Mouse (Mus musculus) midbrain, embryonic 13.5 days (tissue): ENCODE measurements around the gene Rbpjl. TPM values are rescaled to one million over a fixed set of nuclear protein-coding genes. Genes with fewer than 3 reads are reported as not detected.

Source experiments
- ATAC-seq: fragments of 200-750 bp; cut with Nextera tagmentation; 2 replicates; pipeline ENCODE4 v1.8.0; 2017; ENCODE audit warnings: mild to moderate bottlenecking, moderate TSS enrichment, moderate library complexity
- H3K27ac ChIP-seq: fragments of 300-500 bp; sonication (generic); 2 replicates; pipeline ENCODE4 v1.5.1; 2015; ENCODE audit warnings: inconsistent platforms, mild to moderate bottlenecking, moderate library complexity
- H3K27me3 ChIP-seq: fragments of 300-500 bp; sonication (generic); 2 replicates; pipeline ENCODE4 v1.6.1; 2015; ENCODE audit warnings: mild to moderate bottlenecking, inconsistent platforms
- H3K36me3 ChIP-seq: fragments of 300-500 bp; sonication (generic); 2 replicates; pipeline ENCODE4 v1.6.1; 2015; ENCODE audit warnings: mild to moderate bottlenecking, inconsistent platforms
- H3K4me1 ChIP-seq: fragments of 300-500 bp; sonication (generic); replicated peaks from 2 replicates; pipeline ENCODE4 v1.6.1; 2015; ENCODE audit warnings: inconsistent platforms
- H3K4me2 ChIP-seq: fragments of 300-500 bp; sonication (generic); replicated peaks from 2 replicates; pipeline ENCODE4 v1.6.1; 2015; ENCODE audit warnings: moderate library complexity, mild to moderate bottlenecking, inconsistent platforms
- H3K4me3 ChIP-seq: fragments of 300-500 bp; sonication (generic); replicated peaks from 2 replicates; pipeline ENCODE4 v1.5.1; 2015; ENCODE audit warnings: mild to moderate bottlenecking, inconsistent platforms
- H3K9ac ChIP-seq: fragments of 300-500 bp; sonication (generic); replicated peaks from 2 replicates; pipeline ENCODE4 v1.6.1; 2015; ENCODE audit warnings: mild to moderate bottlenecking, inconsistent platforms
- H3K9me3 ChIP-seq: fragments of 300-500 bp; sonication (generic); 2 replicates; pipeline ENCODE4 v1.6.1; 2016; ENCODE audit warnings: mild to moderate bottlenecking, inconsistent platforms
- WGBS: fragments of 180-500 bp; shearing (Covaris S2); methylation state at CpG from one replicate; pipeline ENCODE4 v1.1.7; 2015; 5-methylcytosine and 5-hydroxymethylcytosine counted together
- polyA plus RNA-seq: library from polyadenylated mRNA; unstranded; fragments of >200 nt; fragmentation: Nextera tagmentation; extraction: Ambion mirVana; gene quantifications from 2 replicates; pipeline ENCODE4 v1.2.1, GENCODE M21; 2015

The Rbpjl gene
- polyA plus RNA-seq, 1 experiment from 2014 or later, result not detected

GRCm38 (mm10) chr2:164421306-164421705 is 18.4 kb downstream of the Rbpjl start:
- no peak overlapping the region for H3K9ac ChIP-seq

GRCm38 (mm10) chr2:164421979-164422378 is 19.0 kb downstream of the Rbpjl start:
- Histone ChIP-seq H3K27ac (no peak overlapping the region), H3K27me3 (no peaks in the 10 kb centered on the region), H3K9ac (no peak overlapping the region), H3K36me3 (no peaks in the 10 kb centered on the region), H3K4me1 (no peaks in the 10 kb centered on the region), H3K4me3 (no peak overlapping the region), H3K9me3 (no peaks in the 10 kb centered on the region), H3K4me2 (no peak overlapping the region)
- no peak for ATAC-seq
- WGBS, result 90% methylated on average over 8 of the region's 8 CpGs

More at GRCm38 (mm10) chr2:164421306-164421705, 18.4 kb downstream of the Rbpjl start:
- no peaks in the 10 kb centered on the region for H3K4me1 ChIP-seq
- no peak overlapping the region for H3K27ac ChIP-seq
- no peaks in the 10 kb centered on the region for H3K9me3 ChIP-seq
- no peak overlapping the region for H3K4me2 ChIP-seq
- WGBS, result 90% methylated on average over 7 of the region's 7 CpGs
- no peaks in the 10 kb centered on the region for H3K36me3 ChIP-seq
- no peak for ATAC-seq
- no peaks in the 10 kb centered on the region for H3K27me3 ChIP-seq
- no peak overlapping the region for H3K4me3 ChIP-seq

GRCm38 (mm10) chr2:164422675-164423393 is 19.9 kb downstream of the Rbpjl start:
- no peaks in the 10 kb centered on the region for H3K27me3 ChIP-seq
- 93% methylated on average over 15 of the region's 15 CpGs for WGBS
- no peak overlapping the region for H3K27ac ChIP-seq
- no peak for ATAC-seq
- no peaks in the 10 kb centered on the region for H3K36me3 ChIP-seq
- no peaks in the 10 kb centered on the region for H3K9me3 ChIP-seq
- H3K4me1 ChIP-seq, result no peaks in the 10 kb centered on the region
- H3K4me2 ChIP-seq, result no peak overlapping the region
- no peak overlapping the region for H3K9ac ChIP-seq
- no peak overlapping the region for H3K4me3 ChIP-seq

GRCm38 (mm10) chr2:164423464-164423863 is 20.5 kb downstream of the Rbpjl start:
- no peak overlapping the region for H3K9ac ChIP-seq
- no peak for ATAC-seq
- no peak overlapping the region for H3K27ac ChIP-seq
- no peaks in the 10 kb centered on the region for H3K27me3 ChIP-seq
- no peaks in the 10 kb centered on the region for H3K36me3 ChIP-seq
- no peaks in the 10 kb centered on the region for H3K9me3 ChIP-seq
- 87% methylated on average over 11 of the region's 11 CpGs for WGBS
- H3K4me2 ChIP-seq, result no peak overlapping the region
- H3K4me1 ChIP-seq, result no peaks in the 10 kb centered on the region
- no peak overlapping the region for H3K4me3 ChIP-seq

- 89% methylated on average over 8 of the region's 8 CpGs for WGBS
- Histone ChIP-seq H3K4me3 (no peak overlapping the region), H3K4me1 (no peaks in the 10 kb centered on the region), H3K9ac (no peak overlapping the region), H3K9me3 (no peaks in the 10 kb centered on the region), H3K4me2 (no peak overlapping the region), H3K27ac (no peak overlapping the region), H3K27me3 (no peaks in the 10 kb centered on the region), H3K36me3 (no peaks in the 10 kb centered on the region)
- ATAC-seq, result no peak
Measured at GRCm38 (mm10) chr2:164424406-164424805, 21.5 kb downstream of the Rbpjl start.

GRCm38 (mm10) chr2:164425401-164425800 is 22.5 kb downstream of the Rbpjl start:
- no peaks in the 10 kb centered on the region for H3K4me1 ChIP-seq
- WGBS, result 87% methylated on average over 5 of the region's 5 CpGs

GRCm38 (mm10) chr2:164426121-164426520 is 23.2 kb downstream of the Rbpjl start:
- WGBS, result 29% methylated on average over 12 of the region's 12 CpGs
- H3K27me3 ChIP-seq, result no peaks in the 10 kb centered on the region

More at GRCm38 (mm10) chr2:164425401-164425800, 22.5 kb downstream of the Rbpjl start:
- Histone ChIP-seq H3K9ac (no peak overlapping the region), H3K4me3 (no peak overlapping the region), H3K27me3 (no peaks in the 10 kb centered on the region), H3K4me2 (no peak overlapping the region), H3K27ac (no peak overlapping the region), H3K36me3 (no peaks in the 10 kb centered on the region), H3K9me3 (no peaks in the 10 kb centered on the region)
- ATAC-seq, result no peak

GRCm38 (mm10) chr2:164426952-164427351 is 24.0 kb downstream of the Rbpjl start:
- Histone ChIP-seq H3K4me2 (no peak overlapping the region), H3K36me3 (no peaks in the 10 kb centered on the region), H3K4me1 (no peaks in the 10 kb centered on the region), H3K4me3 (no peak overlapping the region), H3K9me3 (no peaks in the 10 kb centered on the region), H3K9ac (no peak overlapping the region), H3K27me3 (no peaks in the 10 kb centered on the region), H3K27ac (no peak overlapping the region)
- no peak for ATAC-seq
- 79% methylated on average over 5 of the region's 5 CpGs for WGBS

More at GRCm38 (mm10) chr2:164426121-164426520, 23.2 kb downstream of the Rbpjl start:
- no peaks in the 10 kb centered on the region for H3K4me1 ChIP-seq
- no peaks in the 10 kb centered on the region for H3K36me3 ChIP-seq
- no peak overlapping the region for H3K27ac ChIP-seq
- no peak overlapping the region for H3K4me3 ChIP-seq
- H3K9ac ChIP-seq, result no peak overlapping the region
- H3K9me3 ChIP-seq, result no peaks in the 10 kb centered on the region
- ATAC-seq, result no peak
- H3K4me2 ChIP-seq, result no peak overlapping the region

- H3K4me1 ChIP-seq, result no peaks in the 10 kb centered on the region
- H3K9ac ChIP-seq, result no peak overlapping the region
- no peaks in the 10 kb centered on the region for H3K36me3 ChIP-seq
- H3K9me3 ChIP-seq, result no peaks in the 10 kb centered on the region
- ATAC-seq, result no peak
- H3K4me3 ChIP-seq, result no peak overlapping the region
- H3K27me3 ChIP-seq, result no peaks in the 10 kb centered on the region
- WGBS, result 45% methylated on average over 5 of the region's 5 CpGs
- no peak overlapping the region for H3K27ac ChIP-seq
- H3K4me2 ChIP-seq, result no peak overlapping the region
Measured at GRCm38 (mm10) chr2:164428451-164428850, 25.5 kb downstream of the Rbpjl start.

- Histone ChIP-seq H3K27me3 (no peaks in the 10 kb centered on the region), H3K9ac (no peak overlapping the region), H3K9me3 (no peaks in the 10 kb centered on the region), H3K27ac (no peak overlapping the region), H3K4me1 (no peaks in the 10 kb centered on the region), H3K36me3 (no peaks in the 10 kb centered on the region), H3K4me3 (no peak overlapping the region), H3K4me2 (no peak overlapping the region)
- no peak for ATAC-seq
- WGBS, result 47% methylated on average over 15 of the region's 15 CpGs
Measured at GRCm38 (mm10) chr2:164429881-164430615, 27.1 kb downstream of the Rbpjl start.

GRCm38 (mm10) chr2:164430697-164431096 is 27.8 kb downstream of the Rbpjl start:
- H3K27me3 ChIP-seq, result no peaks in the 10 kb centered on the region
- no peak for ATAC-seq
- no peak overlapping the region for H3K4me2 ChIP-seq
- no peaks in the 10 kb centered on the region for H3K9me3 ChIP-seq
- 24% methylated on average over 7 of the region's 7 CpGs for WGBS
- H3K27ac ChIP-seq, result no peak overlapping the region
- H3K36me3 ChIP-seq, result no peaks in the 10 kb centered on the region
- H3K4me3 ChIP-seq, result no peak overlapping the region
- H3K9ac ChIP-seq, result no peak overlapping the region
- H3K4me1 ChIP-seq, result no peaks in the 10 kb centered on the region

- 68% methylated on average over 9 of the region's 9 CpGs for whole genome bisulfite sequencing
- Histone ChIP-seq H3K36me3 (no peaks in the 10 kb centered on the region), H3K4me2 (no peak overlapping the region), H3K9ac (no peak overlapping the region), H3K27ac (no peak overlapping the region), H3K9me3 (no peaks in the 10 kb centered on the region), H3K4me3 (no peak overlapping the region), H3K27me3 (no peaks in the 10 kb centered on the region), H3K4me1 (no peaks in the 10 kb centered on the region)
- ATAC-seq, result no peak
Measured at GRCm38 (mm10) chr2:164431676-164432465, 28.9 kb downstream of the Rbpjl start.
